Mouse (Mus musculus) testis, adult 2 months (tissue): ENCODE results near the gene Car12.

Source experiments
- CTCF ChIP-seq: fragments of 200-500 bp; IDR thresholded peaks from 2 replicates; pipeline ENCODE4 v1.5.1; 2012; ENCODE audit warnings: low read depth, mild to moderate bottlenecking, inconsistent platforms, low read length, moderate library complexity; ENCODE audit not compliant: control insufficient read depth, insufficient read depth, insufficient replicate concordance
- POLR2A ChIP-seq: fragments of 200-500 bp; IDR thresholded peaks from 2 replicates; pipeline ENCODE4 v1.6.1; 2012; ENCODE audit warnings: low read depth, mild to moderate bottlenecking, inconsistent platforms, low read length, moderate library complexity; ENCODE audit not compliant: control insufficient read depth

DNA sequence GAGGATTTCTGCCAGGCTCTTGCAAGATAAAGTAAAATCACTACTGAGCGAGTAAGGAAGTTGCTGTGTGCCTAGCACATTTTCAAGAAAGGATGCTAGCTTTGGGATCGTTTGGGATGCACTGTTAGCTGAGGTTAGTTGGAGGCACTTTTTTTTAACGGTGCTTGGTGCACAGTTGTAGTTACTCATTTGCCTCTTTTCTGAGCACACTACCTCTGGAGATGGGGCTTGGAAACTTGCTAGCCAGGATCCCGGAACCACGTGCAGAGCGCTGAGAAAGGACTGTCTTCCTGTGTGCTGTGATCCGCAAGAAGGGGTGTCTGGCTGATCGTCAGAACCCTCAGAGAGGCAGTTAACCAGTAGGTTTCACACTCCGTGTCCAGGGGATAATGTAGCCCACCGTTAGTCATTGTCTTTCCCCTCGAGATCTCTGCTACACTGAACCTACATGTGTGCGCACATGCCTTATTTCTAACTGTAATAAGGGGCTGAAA, 583 bp downstream of the Car12 start:
- no peak for TF ChIP-seq CTCF
- TF ChIP-seq POLR2A, result no peak
